Mouse (Mus musculus): Measurements from ENCODE around the gene Zfp987. TPM values are rescaled to one million over a fixed set of nuclear protein-coding genes. Genes with fewer than 3 reads are reported as not detected.

Zfp987 gene
- polyA plus RNA-seq (2014; fragmentation: Illumina TruSeq; extraction: RNeasy Lipid Tissue Mini Kit (QIAGEN cat#74804); ENCODE audit: low read depth, low replicate concordance), result 0.98 TPM

GRCm38 (mm10) chr4:146096998-146097397, at the start of gene Zfp987:
Gene Zfp987 (plus strand): TSS chr4:146097298.

GRCm38 (mm10) chr4:146156524-146156923, 59.4 kb downstream of the Zfp987 start, which contains the start of gene Zfp600:
Gene Zfp600 (plus strand): TSS chr4:146156824.

Other genes starting within 250 kb of the Zfp987 start
- not detected for gene Zfp986, start 228.5 kb upstream of the Zfp987 start, polyA plus RNA-seq (2014; fragmentation: Illumina TruSeq; extraction: RNeasy Lipid Tissue Mini Kit (QIAGEN cat#74804); ENCODE audit: low read depth, low replicate concordance)
- not detected for gene Zfp600, start 59.5 kb downstream of the Zfp987 start, polyA plus RNA-seq (2014; fragmentation: Illumina TruSeq; extraction: RNeasy Lipid Tissue Mini Kit (QIAGEN cat#74804); ENCODE audit: low read depth, low replicate concordance)